Mouse (Mus musculus): Measurements from ENCODE around the gene Hspbap1. TPM values are rescaled to one million over a fixed set of nuclear protein-coding genes. Genes with fewer than 3 reads are reported as not detected.

Hspbap1 gene
- polyA plus RNA-seq, 1 experiment from 2014 or later = 20.2 TPM

- Histone ChIP-seq H3K27me3 (no peaks in the 10 kb centered on the region), H3K9ac (no peak overlapping the region), H3K4me2 (no peak overlapping the region), H3K4me3 (replicated peaks) (no peak overlapping the region), H3K9me3 (no peaks in the 10 kb centered on the region), H3K36me3 (replicated peaks) (no peaks in the 10 kb centered on the region), H3K27ac (no peak overlapping the region), H3K4me1 (no peaks in the 10 kb centered on the region)
- 90% methylated on average over 9 of the region's 9 CpGs for WGBS
- no peak for ATAC-seq (ENCODE audit: low FRiP score)
Measured at GRCm38 (mm10) chr16:35747417-35748236, 22.5 kb upstream of the Hspbap1 start.

- H3K9ac ChIP-seq = no peak overlapping the region
- no peaks in the 10 kb centered on the region for H3K36me3 ChIP-seq (replicated peaks)
- 88% methylated on average over 7 of the region's 7 CpGs for WGBS
- no peak overlapping the region for H3K4me2 ChIP-seq
- ATAC-seq (ENCODE audit: low FRiP score) = no peak
- no peaks in the 10 kb centered on the region for H3K9me3 ChIP-seq
- H3K4me3 ChIP-seq (replicated peaks) = no peak overlapping the region
- no peak overlapping the region for H3K27ac ChIP-seq
- H3K27me3 ChIP-seq = no peaks in the 10 kb centered on the region
- H3K4me1 ChIP-seq = no peaks in the 10 kb centered on the region
Measured at GRCm38 (mm10) chr16:35748237-35748603, 22.0 kb upstream of the Hspbap1 start.

GRCm38 (mm10) chr16:35749385-35749784 lies 20.8 kb upstream of the Hspbap1 start:
- Histone ChIP-seq H3K4me1 (no peaks in the 10 kb centered on the region), H3K4me3 (replicated peaks) (no peak overlapping the region), H3K27me3 (no peaks in the 10 kb centered on the region), H3K9me3 (no peaks in the 10 kb centered on the region), H3K27ac (no peak overlapping the region), H3K9ac (no peak overlapping the region), H3K36me3 (replicated peaks) (no peaks in the 10 kb centered on the region), H3K4me2 (no peak overlapping the region)
- 78% methylated on average over 7 of the region's 7 CpGs for WGBS
- no peak for ATAC-seq (ENCODE audit: low FRiP score)

GRCm38 (mm10) chr16:35751841-35752240 lies 18.3 kb upstream of the Hspbap1 start:
- no peak overlapping the region for H3K9ac ChIP-seq
- no peaks in the 10 kb centered on the region for H3K9me3 ChIP-seq
- H3K27me3 ChIP-seq = no peaks in the 10 kb centered on the region
- H3K4me3 ChIP-seq (replicated peaks) = no peak overlapping the region
- no peak for ATAC-seq (ENCODE audit: low FRiP score)
- H3K36me3 ChIP-seq (replicated peaks) = no peaks in the 10 kb centered on the region
- no peak overlapping the region for H3K27ac ChIP-seq
- no peaks in the 10 kb centered on the region for H3K4me1 ChIP-seq
- WGBS = 83% methylated on average over 4 of the region's 4 CpGs
- no peak overlapping the region for H3K4me2 ChIP-seq

GRCm38 (mm10) chr16:35753926-35754325 lies 16.2 kb upstream of the Hspbap1 start:
- WGBS = 94% methylated on average over 5 of the region's 5 CpGs
- H3K4me2 ChIP-seq = no peak overlapping the region
- no peaks in the 10 kb centered on the region for H3K36me3 ChIP-seq (replicated peaks)
- H3K4me1 ChIP-seq = no peaks in the 10 kb centered on the region
- H3K9ac ChIP-seq = no peak overlapping the region
- no peak overlapping the region for H3K4me3 ChIP-seq (replicated peaks)
- no peaks in the 10 kb centered on the region for H3K27me3 ChIP-seq
- no peaks in the 10 kb centered on the region for H3K9me3 ChIP-seq
- no peak overlapping the region for H3K27ac ChIP-seq
- no peak for ATAC-seq (ENCODE audit: low FRiP score)

- no peak overlapping the region for H3K4me3 ChIP-seq (replicated peaks)
- no peak overlapping the region for H3K9ac ChIP-seq
- H3K4me1 ChIP-seq = no peaks in the 10 kb centered on the region
- H3K27ac ChIP-seq = no peak overlapping the region
- ATAC-seq (ENCODE audit: low FRiP score) = no peak
- 90% methylated on average over 6 of the region's 6 CpGs for WGBS
- no peaks in the 10 kb centered on the region for H3K27me3 ChIP-seq
- H3K36me3 ChIP-seq (replicated peaks) = no peaks in the 10 kb centered on the region
- H3K9me3 ChIP-seq = no peaks in the 10 kb centered on the region
- H3K4me2 ChIP-seq = no peak overlapping the region
Measured at GRCm38 (mm10) chr16:35755502-35756334, 14.5 kb upstream of the Hspbap1 start.

- no peak for ATAC-seq (ENCODE audit: low FRiP score)
- 89% methylated on average over 9 of the region's 9 CpGs for WGBS
Measured at GRCm38 (mm10) chr16:35756697-35757096, 13.5 kb upstream of the Hspbap1 start.

GRCm38 (mm10) chr16:35759401-35759800 lies 10.8 kb upstream of the Hspbap1 start:
- ATAC-seq (ENCODE audit: low FRiP score) = no peak
- no peaks in the 10 kb centered on the region for H3K9me3 ChIP-seq
- no peak overlapping the region for H3K27ac ChIP-seq
- H3K4me2 ChIP-seq = no peak overlapping the region
- 88% methylated on average over 5 of the region's 5 CpGs for WGBS
- no peaks in the 10 kb centered on the region for H3K27me3 ChIP-seq
- H3K9ac ChIP-seq = no peak overlapping the region
- H3K4me1 ChIP-seq = no peaks in the 10 kb centered on the region
- H3K4me3 ChIP-seq (replicated peaks) = no peak overlapping the region
- H3K36me3 ChIP-seq (replicated peaks) = no peaks in the 10 kb centered on the region

More at GRCm38 (mm10) chr16:35756697-35757096, 13.5 kb upstream of the Hspbap1 start:
- H3K4me2 ChIP-seq = no peak overlapping the region
- H3K4me1 ChIP-seq = no peaks in the 10 kb centered on the region
- no peaks in the 10 kb centered on the region for H3K9me3 ChIP-seq
- no peak overlapping the region for H3K9ac ChIP-seq
- H3K36me3 ChIP-seq (replicated peaks) = no peaks in the 10 kb centered on the region
- no peak overlapping the region for H3K27ac ChIP-seq
- H3K4me3 ChIP-seq (replicated peaks) = no peak overlapping the region
- no peaks in the 10 kb centered on the region for H3K27me3 ChIP-seq

GRCm38 (mm10) chr16:35763590-35764296 lies 6.4 kb upstream of the Hspbap1 start:
- no peaks in the 10 kb centered on the region for H3K36me3 ChIP-seq (replicated peaks)

GRCm38 (mm10) chr16:35764941-35765340 lies 5.2 kb upstream of the Hspbap1 start:
- ATAC-seq (ENCODE audit: low FRiP score) = no peak
- H3K27me3 ChIP-seq = no peaks in the 10 kb centered on the region
- no peaks in the 10 kb centered on the region for H3K36me3 ChIP-seq (replicated peaks)
- H3K9ac ChIP-seq = no peak overlapping the region
- 83% methylated on average over 1 of the region's 1 CpGs for WGBS
- H3K27ac ChIP-seq = no peak overlapping the region
- H3K9me3 ChIP-seq = no peaks in the 10 kb centered on the region
- no peak overlapping the region for H3K4me3 ChIP-seq (replicated peaks)
- peaks cover 21% of the 10 kb centered on the region for H3K4me1 ChIP-seq
- H3K4me2 ChIP-seq = no peak overlapping the region

More at GRCm38 (mm10) chr16:35763590-35764296, 6.4 kb upstream of the Hspbap1 start:
- H3K4me3 ChIP-seq (replicated peaks) = no peak overlapping the region
- ATAC-seq (ENCODE audit: low FRiP score) = no peak
- peaks cover 15% of the 10 kb centered on the region for H3K4me1 ChIP-seq
- H3K9ac ChIP-seq = no peak overlapping the region
- 81% methylated on average over 11 of the region's 11 CpGs for WGBS
- no peak overlapping the region for H3K4me2 ChIP-seq
- no peaks in the 10 kb centered on the region for H3K9me3 ChIP-seq
- H3K27me3 ChIP-seq = no peaks in the 10 kb centered on the region
- H3K27ac ChIP-seq = no peak overlapping the region

- Histone ChIP-seq H3K9me3 (no peaks in the 10 kb centered on the region), H3K4me2 (no peak overlapping the region), H3K4me3 (replicated peaks) (no peak overlapping the region), H3K36me3 (replicated peaks) (no peaks in the 10 kb centered on the region), H3K4me1 (peaks cover 22% of the 10 kb centered on the region), H3K27me3 (no peaks in the 10 kb centered on the region), H3K9ac (no peak overlapping the region), H3K27ac (no peak overlapping the region)
- WGBS = 72% methylated on average over 1 of the region's 2 CpGs
- ATAC-seq (ENCODE audit: low FRiP score) = no peak
Measured at GRCm38 (mm10) chr16:35765449-35765848, 4.7 kb upstream of the Hspbap1 start.

- Histone ChIP-seq H3K9me3 (no peaks in the 10 kb centered on the region), H3K4me3 (replicated peaks) (no peak overlapping the region), H3K4me2 (no peak overlapping the region), H3K9ac (no peak overlapping the region), H3K27ac (no peak overlapping the region), H3K4me1 (peaks cover 31% of the 10 kb centered on the region), H3K27me3 (no peaks in the 10 kb centered on the region), H3K36me3 (replicated peaks) (no peaks in the 10 kb centered on the region)
- 81% methylated on average over 3 of the region's 3 CpGs for WGBS
- no peak for ATAC-seq (ENCODE audit: low FRiP score)
Measured at GRCm38 (mm10) chr16:35766366-35766765, 3.8 kb upstream of the Hspbap1 start.

Measured in forebrain, embryonic 12.5 days (tissue).